Mouse (Mus musculus) spleen, adult 2 months (tissue): ENCODE results near the gene Kat6b. TPM values are rescaled to one million over a fixed set of nuclear protein-coding genes. Genes with fewer than 3 reads are reported as not detected.

Source experiments
- DNase-seq, 2 experiments: peaks; one replicate each; pipeline versions ENCODE4 v3.0.0 to v3.0.0-alpha.2; 2012 to 2021; ENCODE audit warnings: low spot score in 2 of 2, low read depth in 1 of 2
- H3K27ac ChIP-seq: fragments of 200-500 bp; 2 replicates; pipeline ENCODE4 v1.5.1; 2012; ENCODE audit warnings: low read length, inconsistent platforms; ENCODE audit not compliant: insufficient read depth
- H3K27me3 ChIP-seq: fragments of 200-500 bp; 2 replicates; pipeline ENCODE4 v1.6.1; 2012; ENCODE audit warnings: mild to moderate bottlenecking, moderate library complexity, low read length, inconsistent platforms; ENCODE audit not compliant: control insufficient read depth, insufficient read depth
- H3K36me3 ChIP-seq: fragments of 200-500 bp; 2 replicates; pipeline ENCODE4 v1.6.1; 2012; ENCODE audit warnings: mild to moderate bottlenecking, low read length, inconsistent platforms; ENCODE audit not compliant: control insufficient read depth, insufficient read depth
- H3K4me1 ChIP-seq: fragments of 200-500 bp; 2 replicates; pipeline ENCODE4 v1.6.1; 2011; ENCODE audit warnings: inconsistent platforms; ENCODE audit not compliant: control insufficient read depth, insufficient read depth, insufficient read length
- H3K4me3 ChIP-seq: fragments of 200-500 bp; 2 replicates; pipeline ENCODE4 v1.5.1; 2011; ENCODE audit warnings: mild to moderate bottlenecking, inconsistent platforms; ENCODE audit not compliant: insufficient read depth, insufficient read length; ENCODE audit errors: extremely low read depth
- CTCF ChIP-seq: fragments of 200-500 bp; IDR thresholded peaks from 2 replicates; pipeline ENCODE4 v1.5.1; 2011; ENCODE audit warnings: mild to moderate bottlenecking, inconsistent platforms; ENCODE audit not compliant: insufficient read depth, insufficient read length, insufficient replicate concordance; ENCODE audit errors: extremely low read depth
- POLR2A ChIP-seq: fragments of 200-500 bp; IDR thresholded peaks from 2 replicates; pipeline ENCODE4 v1.6.1; 2011; ENCODE audit warnings: low read depth, low read length, inconsistent platforms
- WGBS: fragments of 180-500 bp; shearing (Covaris S2); methylation state at CpG from one replicate; pipeline ENCODE4 v1.1.7; 2018; 5-methylcytosine and 5-hydroxymethylcytosine counted together
- polyA plus RNA-seq: library from polyadenylated mRNA; depleted of rRNA; stranded (reverse); fragments of >200 nt; gene quantifications from 2 replicates; pipeline ENCODE4 v1.2.3, GENCODE M21; 2012

The Kat6b gene
- polyA plus RNA-seq, 1 experiment, result 6.1 TPM

DNA sequence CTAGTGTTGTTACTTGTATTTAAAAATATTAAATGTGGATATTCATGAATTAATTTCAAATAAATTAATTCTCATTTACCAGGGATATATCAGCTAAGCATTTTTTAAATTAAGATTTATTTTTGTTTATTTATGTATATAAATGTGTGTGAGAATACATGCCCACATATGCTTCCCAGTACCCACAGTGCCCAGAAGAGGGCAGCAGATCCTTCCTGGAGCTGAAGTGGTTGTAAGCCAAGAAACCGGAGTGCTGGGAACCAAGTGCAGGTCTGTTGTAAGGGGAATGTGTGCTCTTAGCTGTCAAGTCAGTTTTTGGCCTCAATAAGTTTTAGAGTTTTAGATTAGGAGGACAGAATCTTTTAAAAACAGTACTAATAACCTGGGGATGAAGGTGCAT is 110.9 kb downstream of the Kat6b start:
- 100% methylated on average over 1 of the region's 1 CpGs for WGBS
- 0 out of 2 replicates have a peak, but pooled peaks have one; percentile 0 for TF ChIP-seq CTCF
- no peak for TF ChIP-seq POLR2A
- no peaks in the 10 kb centered on the region; the same call in 1 of the 2 replicates for H3K36me3 ChIP-seq
- H3K27ac ChIP-seq, result no peak overlapping the region
- no peak overlapping the region for H3K4me3 ChIP-seq
- DNase-seq, result no peak
- no peaks in the 10 kb centered on the region for H3K27me3 ChIP-seq
- no peaks in the 10 kb centered on the region for H3K4me1 ChIP-seq

GRCm38 (mm10) chr14:21592985-21593750 is 111.9 kb downstream of the Kat6b start:
- Histone ChIP-seq H3K27ac (no peak overlapping the region), H3K4me1 (no peaks in the 10 kb centered on the region), H3K4me3 (no peak overlapping the region), H3K27me3 (no peaks in the 10 kb centered on the region), H3K36me3 (no peaks in the 10 kb centered on the region; the same call in 1 of the 2 replicates)
- TF ChIP-seq CTCF, result no peak
- TF ChIP-seq POLR2A, result no peak
- no peak for DNase-seq
- WGBS, result 91% methylated on average over 8 of the region's 8 CpGs

GRCm38 (mm10) chr14:21599446-21600173 is 118.4 kb downstream of the Kat6b start:
- Histone ChIP-seq H3K27ac (no peak overlapping the region), H3K4me1 (no peaks in the 10 kb centered on the region; the same call in 1 of the 2 replicates), H3K27me3 (no peaks in the 10 kb centered on the region), H3K4me3 (no peak overlapping the region), H3K36me3 (no peaks in the 10 kb centered on the region; the same call in 1 of the 2 replicates)
- 88% methylated on average over 9 of the region's 9 CpGs for WGBS
- no peak for DNase-seq
- TF ChIP-seq POLR2A, result no peak
- TF ChIP-seq CTCF, result no peak

DNA sequence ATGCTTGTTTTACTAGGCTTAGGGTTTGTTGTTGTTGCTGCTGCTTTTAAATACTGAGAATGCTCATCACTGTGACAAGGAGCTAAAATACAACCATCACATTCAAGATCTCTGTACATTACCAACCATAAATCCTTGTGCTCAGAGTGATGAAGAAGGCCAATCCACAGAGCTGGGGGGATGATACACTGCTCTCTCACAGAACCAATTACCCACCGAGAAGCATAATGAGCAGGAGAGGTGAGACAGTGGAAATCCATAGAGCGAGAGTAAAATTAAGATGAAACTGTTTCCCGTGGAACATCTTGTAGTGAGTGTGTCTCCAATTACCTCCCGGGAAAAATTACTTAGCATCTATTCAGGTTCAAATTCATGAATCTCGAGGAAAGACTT is 118.9 kb downstream of the Kat6b start:
- no peak overlapping the region for H3K4me3 ChIP-seq
- no peaks in the 10 kb centered on the region; the same call in 1 of the 2 replicates for H3K4me1 ChIP-seq
- no peak for DNase-seq
- H3K27ac ChIP-seq, result no peak overlapping the region
- no peaks in the 10 kb centered on the region for H3K27me3 ChIP-seq
- H3K36me3 ChIP-seq, result no peaks in the 10 kb centered on the region; the same call in 1 of the 2 replicates
- WGBS, result 96% methylated on average over 5 of the region's 5 CpGs
- no peak for TF ChIP-seq POLR2A
- TF ChIP-seq CTCF, result no peak

DNA sequence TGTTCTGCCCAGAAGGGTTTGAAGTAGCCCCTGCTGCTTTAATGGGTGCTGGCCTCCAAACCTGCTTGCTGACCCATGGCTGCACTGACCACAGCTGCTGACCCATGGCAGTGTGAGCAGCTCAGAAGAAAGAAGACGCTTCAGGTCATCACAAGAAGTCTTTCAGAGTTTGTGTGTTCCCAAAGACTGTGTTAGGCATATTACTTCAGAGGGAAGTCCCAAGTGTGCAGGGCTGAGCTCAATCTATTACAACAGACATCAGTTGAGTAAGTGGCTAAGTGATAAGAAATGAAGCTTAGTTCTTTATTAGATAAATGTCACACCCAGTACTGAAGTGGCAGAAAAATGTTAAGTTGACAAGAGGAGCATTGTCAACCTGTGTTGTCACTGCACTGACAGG is 119.4 kb downstream of the Kat6b start:
- TF ChIP-seq CTCF (no peak), POLR2A (no peak)
- Histone ChIP-seq H3K27ac (no peak overlapping the region), H3K4me3 (no peak overlapping the region), H3K4me1 (no peaks in the 10 kb centered on the region; the same call in 1 of the 2 replicates), H3K27me3 (no peaks in the 10 kb centered on the region), H3K36me3 (no peaks in the 10 kb centered on the region; the same call in 1 of the 2 replicates)
- no peak for DNase-seq
- 80% methylated on average over 1 of the region's 1 CpGs for WGBS

DNA sequence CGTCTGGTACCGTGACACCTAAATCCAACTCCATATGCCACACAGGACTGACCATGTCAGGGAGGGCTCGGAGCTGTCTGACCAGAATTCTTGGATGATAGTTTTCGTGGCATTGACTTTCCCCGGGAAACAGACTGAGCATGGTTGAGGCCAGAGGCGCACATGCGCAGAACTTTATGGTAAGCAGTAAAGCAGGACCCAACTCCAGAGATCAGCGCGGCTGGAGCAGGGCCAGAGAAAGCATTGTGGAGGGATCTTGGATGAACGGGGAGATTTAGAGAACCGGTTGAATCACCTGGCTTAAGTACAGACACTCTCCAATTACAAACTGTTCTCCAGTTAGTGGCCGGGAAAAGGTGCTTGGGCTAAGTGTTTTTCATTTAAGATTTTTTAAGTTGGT is 120.9 kb downstream of the Kat6b start:
- no peaks in the 10 kb centered on the region; the same call in 1 of the 2 replicates for H3K4me1 ChIP-seq
- DNase-seq, result no peak
- no peak overlapping the region for H3K27ac ChIP-seq
- H3K4me3 ChIP-seq, result no peak overlapping the region
- no peaks in the 10 kb centered on the region for H3K36me3 ChIP-seq
- WGBS, result 96% methylated on average over 12 of the region's 12 CpGs
- no peak for TF ChIP-seq CTCF
- TF ChIP-seq POLR2A, result no peak
- no peaks in the 10 kb centered on the region for H3K27me3 ChIP-seq

GRCm38 (mm10) chr14:21602937-21603336 is 121.7 kb downstream of the Kat6b start:
- Histone ChIP-seq H3K4me3 (no peak overlapping the region), H3K27me3 (no peaks in the 10 kb centered on the region), H3K4me1 (no peaks in the 10 kb centered on the region; the same call in 1 of the 2 replicates), H3K36me3 (no peaks in the 10 kb centered on the region), H3K27ac (no peak overlapping the region)
- no peak for DNase-seq
- TF ChIP-seq POLR2A, result no peak
- WGBS, result 64% methylated on average over 4 of the region's 4 CpGs
